Mouse (Mus musculus) kidney, adult 2 months (tissue): Measurements from ENCODE around the gene Ror1. TPM values are rescaled to one million over a fixed set of nuclear protein-coding genes. Genes with fewer than 3 reads are reported as not detected.

Experiments used
- DNase-seq: peaks from one replicate; pipeline ENCODE4 v3.0.0; 2021
- H3K27ac ChIP-seq: fragments of 200-500 bp; 2 replicates; pipeline ENCODE4 v1.5.1; 2012; ENCODE audit warnings: low read depth, low read length, control low read depth, inconsistent platforms; ENCODE audit not compliant: insufficient read depth
- H3K27me3 ChIP-seq: fragments of 200-500 bp; replicated peaks from 2 replicates; pipeline ENCODE4 v1.6.1; 2012; ENCODE audit warnings: mild to moderate bottlenecking, moderate library complexity, low read length, inconsistent platforms; ENCODE audit not compliant: control insufficient read depth, insufficient read depth
- H3K36me3 ChIP-seq: fragments of 200-500 bp; 2 replicates; pipeline ENCODE4 v1.6.1; 2012; ENCODE audit warnings: mild to moderate bottlenecking, moderate library complexity, low read length, inconsistent platforms; ENCODE audit not compliant: control insufficient read depth, insufficient read depth
- H3K4me1 ChIP-seq: fragments of 200-500 bp; 2 replicates; pipeline ENCODE4 v1.6.1; 2011; ENCODE audit warnings: low read length; ENCODE audit not compliant: control insufficient read depth, insufficient read depth
- H3K4me3 ChIP-seq: fragments of 200-500 bp; 2 replicates; pipeline ENCODE4 v1.5.1; 2011; ENCODE audit warnings: mild to moderate bottlenecking, low read depth, low read length, control low read depth; ENCODE audit not compliant: insufficient read depth
- CTCF ChIP-seq: fragments of 200-500 bp; conservative IDR thresholded peaks from 2 replicates; pipeline ENCODE4 v1.5.1; 2011; ENCODE audit warnings: low read depth, mild to moderate bottlenecking, control low read depth, low read length, moderate library complexity, mixed read lengths; ENCODE audit not compliant: insufficient read depth, insufficient read length
- POLR2A ChIP-seq: fragments of 200-500 bp; IDR thresholded peaks from one replicate; pipeline ENCODE4 v1.6.1; 2011; ENCODE audit warnings: low read depth, low read length, control low read depth
- WGBS: fragments of 180-500 bp; shearing (Covaris S2); methylation state at CpG from one replicate; pipeline ENCODE4 v1.1.7; 2018; 5-methylcytosine and 5-hydroxymethylcytosine counted together
- polyA plus RNA-seq: library from polyadenylated mRNA; depleted of rRNA; stranded (reverse); fragments of >200 nt; gene quantifications from 2 replicates; pipeline ENCODE4 v1.2.3, GENCODE M21; 2012

Ror1 gene
- polyA plus RNA-seq, 1 experiment, result 2.2 TPM

- Histone ChIP-seq H3K4me1 (no peaks in the 10 kb centered on the region), H3K27me3 (no peaks in the 10 kb centered on the region), H3K36me3 (no peaks in the 10 kb centered on the region), H3K4me3 (no peak overlapping the region), H3K27ac (no peak overlapping the region)
- DNase-seq, result no peak
- WGBS, result 79% methylated on average over 12 of the region's 12 CpGs
- no peak for TF ChIP-seq CTCF
- TF ChIP-seq POLR2A, result no peak
Observed at GRCm38 (mm10) chr4:100204381-100204780, 108.8 kb downstream of the Ror1 start.

- no peak for TF ChIP-seq POLR2A
- TF ChIP-seq CTCF, result no peak
- DNase-seq, result no peak
- H3K36me3 ChIP-seq, result no peaks in the 10 kb centered on the region
- no peak overlapping the region for H3K4me3 ChIP-seq
- H3K27ac ChIP-seq, result no peak overlapping the region
- 86% methylated on average over 4 of the region's 4 CpGs for WGBS
- no peaks in the 10 kb centered on the region for H3K4me1 ChIP-seq
- H3K27me3 ChIP-seq, result no peaks in the 10 kb centered on the region
Observed at GRCm38 (mm10) chr4:100208081-100208480, 112.5 kb downstream of the Ror1 start.

- no peak overlapping the region for H3K4me3 ChIP-seq
- no peak overlapping the region for H3K27ac ChIP-seq
- 79% methylated on average over 4 of the region's 4 CpGs for WGBS
- no peak for DNase-seq
- H3K4me1 ChIP-seq, result no peaks in the 10 kb centered on the region; the same call in 1 of the 2 replicates
- no peaks in the 10 kb centered on the region for H3K27me3 ChIP-seq
- TF ChIP-seq POLR2A (no peak), CTCF (no peak)
- H3K36me3 ChIP-seq, result no peaks in the 10 kb centered on the region
Observed at GRCm38 (mm10) chr4:100209106-100209505, 113.5 kb downstream of the Ror1 start.

- Histone ChIP-seq H3K36me3 (no peaks in the 10 kb centered on the region), H3K4me3 (no peak overlapping the region), H3K4me1 (peaks cover 11% of the 10 kb centered on the region), H3K27ac (no peak overlapping the region), H3K27me3 (no peaks in the 10 kb centered on the region)
- DNase-seq, result no peak
- WGBS, result 68% methylated on average over 4 of the region's 4 CpGs
- TF ChIP-seq POLR2A (no peak), CTCF (no peak)
Observed at GRCm38 (mm10) chr4:100211331-100211730, 115.7 kb downstream of the Ror1 start.

DNA sequence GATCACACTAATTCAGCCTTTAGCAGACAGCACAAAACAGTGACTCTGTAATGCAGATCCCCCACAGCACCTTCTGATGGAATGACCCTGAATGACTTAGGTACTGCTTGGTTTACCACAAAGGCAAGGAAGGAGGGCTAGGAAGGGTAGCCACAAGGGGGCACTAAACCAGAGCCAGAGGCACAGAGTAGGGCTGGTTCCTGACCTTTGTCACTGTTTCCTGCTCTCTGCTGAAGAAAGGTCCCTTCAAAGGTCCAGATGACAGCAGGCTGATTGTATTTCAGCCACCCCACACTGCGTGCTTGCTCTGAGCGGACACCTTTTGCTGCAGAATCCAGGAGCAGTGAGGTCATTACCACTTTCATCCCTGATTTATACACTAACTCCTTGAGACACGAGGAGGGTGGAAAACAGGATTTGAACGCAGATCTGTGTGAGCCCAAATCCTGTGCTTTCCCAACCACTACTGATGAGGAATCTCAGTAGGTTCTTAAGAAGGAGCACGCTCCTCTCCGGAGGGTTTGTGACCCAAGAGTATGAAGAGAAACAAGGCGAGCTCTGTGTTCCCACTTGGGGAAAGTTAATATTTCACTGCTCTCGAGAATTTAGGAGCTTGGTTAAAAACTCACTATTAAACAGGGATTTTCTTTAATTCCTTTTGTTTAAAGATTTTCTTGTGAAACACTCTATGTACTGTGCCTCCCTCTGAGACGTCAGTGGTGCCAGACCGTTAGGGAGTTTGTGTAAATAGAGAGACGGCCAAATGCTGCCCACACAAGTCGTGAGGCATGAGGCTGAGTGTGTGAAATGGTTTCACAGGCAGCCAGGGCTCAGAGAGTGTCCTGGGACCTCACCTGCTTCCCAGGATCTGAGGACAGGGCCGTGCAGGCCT lies 119.0 kb downstream of the Ror1 start:
- DNase-seq, result peak; percentile 62
- TF ChIP-seq POLR2A (no peak), CTCF (peak; percentile 83)
- Histone ChIP-seq H3K27me3 (no peaks in the 10 kb centered on the region), H3K4me3 (peak overlapping the region; percentile 3; the same call in 1 of the 2 replicates), H3K36me3 (no peaks in the 10 kb centered on the region), H3K4me1 (peaks cover 20% of the 10 kb centered on the region), H3K27ac (peak overlapping the region; percentile 69)
- 45% methylated on average over 13 of the region's 13 CpGs for WGBS

- WGBS, result 27% methylated on average over 3 of the region's 3 CpGs
- no peak for DNase-seq
- Histone ChIP-seq H3K4me3 (no peak overlapping the region), H3K4me1 (peaks cover 20% of the 10 kb centered on the region), H3K27ac (0 out of 2 replicates have a peak overlapping the region, but pooled peaks have one; percentile 19), H3K27me3 (no peaks in the 10 kb centered on the region), H3K36me3 (no peaks in the 10 kb centered on the region)
- no peak for TF ChIP-seq POLR2A
- TF ChIP-seq CTCF, result no peak
Observed at GRCm38 (mm10) chr4:100216587-100216986, 121.0 kb downstream of the Ror1 start.

DNA sequence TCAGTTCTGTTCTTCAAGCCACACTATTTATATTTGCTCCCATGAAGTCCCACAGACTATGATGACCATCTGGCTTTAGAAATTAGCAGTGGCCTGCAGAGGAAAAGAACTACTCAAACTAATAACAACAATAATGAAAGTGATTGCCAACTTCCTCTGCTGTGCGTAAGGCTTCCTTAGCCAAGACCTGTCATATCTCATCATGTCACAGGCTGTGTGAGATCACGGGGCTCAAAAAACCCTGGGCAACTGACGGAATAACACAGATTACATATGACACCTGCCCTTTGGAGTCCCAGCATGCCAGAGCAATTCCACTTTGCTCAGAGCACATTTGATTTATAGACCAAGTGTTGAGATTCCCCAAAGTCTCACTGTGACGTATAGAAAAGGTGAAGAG lies 123.4 kb downstream of the Ror1 start:
- Histone ChIP-seq H3K4me1 (peaks cover 20% of the 10 kb centered on the region), H3K27ac (no peak overlapping the region), H3K36me3 (no peaks in the 10 kb centered on the region), H3K4me3 (no peak overlapping the region), H3K27me3 (no peaks in the 10 kb centered on the region)
- TF ChIP-seq CTCF, result no peak
- no peak for TF ChIP-seq POLR2A
- WGBS, result 60% methylated on average over 4 of the region's 4 CpGs
- DNase-seq, result no peak
